27 mouse cellular contexts compared by ENCODE assay signal in genomic region chr4:152689831-152690230, GRCm38 (mm10).
DNase-seq lines count a peak whose midpoint lies in the region; ATAC-seq and TF ChIP-seq lines count a peak whose summit lies in the region.
"Had no signal": no experiment of that assay in that cellular context is flagged by ENCODE, and none has a peak within 500 bp of the region (broad histone marks: within the 10 kb centered on the region; RNA-seq: fewer than 3 reads in every experiment).

No protein-coding gene starts in this region.

- no peak overlapping the region for H3K27ac ChIP-seq in forebrain, postnatal 0 days (ENCODE audit: low read depth, low read length)
- H3K27ac ChIP-seq in forebrain, embryonic 14.5 days (ENCODE audit: low read depth, low read length), result no peak overlapping the region
- no peak overlapping the region for H3K27ac ChIP-seq in kidney, postnatal 0 days
- H3K27ac ChIP-seq in midbrain, postnatal 0 days (ENCODE audit: low read depth, low read length), result no peak overlapping the region
- H3K27ac ChIP-seq in midbrain, embryonic 14.5 days (replicated peaks; ENCODE audit: low read depth, low read length), result no peak overlapping the region
- H3K27ac ChIP-seq: forebrain, embryonic 15.5 days; hindbrain, embryonic 13.5 days; limb, embryonic 10.5 days; liver, embryonic 13.5 days; lung, embryonic 15.5 days; midbrain, embryonic 13.5 days; neural tube, embryonic 12.5 days had no signal

- WGBS in forebrain, postnatal 0 days, result 90% methylated on average over 9 of the region's 9 CpGs
- WGBS in forebrain, embryonic 14.5 days, result 88% methylated on average over 9 of the region's 9 CpGs
- WGBS in kidney, postnatal 0 days, result 84% methylated on average over 9 of the region's 9 CpGs
- WGBS in midbrain, postnatal 0 days, result 83% methylated on average over 9 of the region's 9 CpGs
- WGBS in midbrain, embryonic 14.5 days, result 86% methylated on average over 9 of the region's 9 CpGs

- ATAC-seq in forebrain, postnatal 0 days, result no peak
- ATAC-seq in forebrain, embryonic 14.5 days, result no peak
- no peak for ATAC-seq in kidney, postnatal 0 days (replicated peaks; ENCODE audit: low FRiP score, low read depth)
- no peak for ATAC-seq in midbrain, postnatal 0 days (ENCODE audit: low FRiP score)
- no peak for ATAC-seq in midbrain, embryonic 14.5 days (ENCODE audit: low FRiP score, low TSS enrichment)
- ATAC-seq: forebrain, embryonic 15.5 days; inflammation-experienced regulatory T-cells, adult 6 months; midbrain, embryonic 13.5 days; Patski had no signal

- TF ChIP-seq CTCF in forebrain, postnatal 0 days (IDR thresholded peaks at IDR 0.05; ENCODE audit: low read depth), result peak; percentile 50
- TF ChIP-seq CTCF in kidney, postnatal 0 days (IDR thresholded peaks at IDR 0.05; ENCODE audit: low read depth), result peak; percentile 44; the same call in 1 of the 2 replicates
- TF ChIP-seq CTCF in midbrain, postnatal 0 days (IDR thresholded peaks at IDR 0.05), result peak; percentile 62

- H3K4me3 ChIP-seq in forebrain, postnatal 0 days (ENCODE audit: low read depth, low read length), result no peak overlapping the region
- no peak overlapping the region for H3K4me3 ChIP-seq in forebrain, embryonic 14.5 days (ENCODE audit: low read depth, low read length)
- no peak overlapping the region for H3K4me3 ChIP-seq in kidney, postnatal 0 days (replicated peaks; ENCODE audit: low read depth, low read length)
- no peak overlapping the region for H3K4me3 ChIP-seq in midbrain, postnatal 0 days (ENCODE audit: low read depth, low read length)
- no peak overlapping the region for H3K4me3 ChIP-seq in midbrain, embryonic 14.5 days (replicated peaks; ENCODE audit: low read depth, low read length)
- H3K4me3 ChIP-seq: forebrain, embryonic 15.5 days; hindbrain, embryonic 13.5 days; limb, embryonic 10.5 days; liver, embryonic 13.5 days; lung, embryonic 15.5 days; midbrain, embryonic 13.5 days; neural tube, embryonic 12.5 days had no signal

- no peaks in the 10 kb centered on the region for H3K4me1 ChIP-seq in forebrain, postnatal 0 days (ENCODE audit: insufficient read depth)
- no peaks in the 10 kb centered on the region for H3K4me1 ChIP-seq in forebrain, embryonic 14.5 days (ENCODE audit: control insufficient read depth, insufficient read depth, low read length)
- no peaks in the 10 kb centered on the region for H3K4me1 ChIP-seq in kidney, postnatal 0 days (replicated peaks; ENCODE audit: insufficient read depth, low read length)
- no peaks in the 10 kb centered on the region for H3K4me1 ChIP-seq in midbrain, postnatal 0 days (ENCODE audit: insufficient read depth, low read length)
- peaks cover 21% of the 10 kb centered on the region for H3K4me1 ChIP-seq in midbrain, embryonic 14.5 days (ENCODE audit: control insufficient read depth, insufficient read depth, low read length)
- H3K4me1 ChIP-seq: forebrain, embryonic 15.5 days; limb, embryonic 10.5 days; liver, embryonic 13.5 days; lung, embryonic 15.5 days; megakaryocyte, embryonic 14.5 days; neural tube, embryonic 12.5 days had no signal

- H3K4me2 ChIP-seq in forebrain, postnatal 0 days (ENCODE audit: low read depth), result no peak overlapping the region
- H3K4me2 ChIP-seq in forebrain, embryonic 14.5 days (ENCODE audit: low read length), result no peak overlapping the region
- no peak overlapping the region for H3K4me2 ChIP-seq in kidney, postnatal 0 days (ENCODE audit: low read length)
- no peak overlapping the region for H3K4me2 ChIP-seq in midbrain, postnatal 0 days (ENCODE audit: low read depth, low read length, poor library complexity, severe bottlenecking)
- no peak overlapping the region for H3K4me2 ChIP-seq in midbrain, embryonic 14.5 days (ENCODE audit: low read length)
- H3K4me2 ChIP-seq: forebrain, embryonic 15.5 days; hindbrain, embryonic 13.5 days; liver, embryonic 13.5 days; lung, embryonic 15.5 days; midbrain, embryonic 13.5 days; neural tube, embryonic 12.5 days had no signal

- no peaks in the 10 kb centered on the region for H3K27me3 ChIP-seq in forebrain, postnatal 0 days (ENCODE audit: insufficient read depth, low read length)
- no peaks in the 10 kb centered on the region for H3K27me3 ChIP-seq in forebrain, embryonic 14.5 days (replicated peaks; ENCODE audit: control insufficient read depth, insufficient read depth, low read length)
- H3K27me3 ChIP-seq in kidney, postnatal 0 days (ENCODE audit: insufficient read depth, low read length), result no peaks in the 10 kb centered on the region
- H3K27me3 ChIP-seq in midbrain, postnatal 0 days (ENCODE audit: insufficient read depth, low read length), result peaks cover 4% of the 10 kb centered on the region; the same call in 1 of the 2 replicates
- H3K27me3 ChIP-seq in midbrain, embryonic 14.5 days (ENCODE audit: control insufficient read depth, insufficient read depth, low read length), result no peaks in the 10 kb centered on the region
- H3K27me3 ChIP-seq: forebrain, embryonic 15.5 days; hindbrain, embryonic 13.5 days; liver, embryonic 13.5 days; lung, embryonic 15.5 days; megakaryocyte, embryonic 14.5 days; midbrain, embryonic 13.5 days; neural tube, embryonic 12.5 days; Patski had no signal

- no peaks in the 10 kb centered on the region for H3K36me3 ChIP-seq in forebrain, postnatal 0 days (ENCODE audit: insufficient read depth)
- H3K36me3 ChIP-seq in forebrain, embryonic 14.5 days (ENCODE audit: control insufficient read depth, insufficient read depth, low read length), result no peaks in the 10 kb centered on the region
- no peaks in the 10 kb centered on the region for H3K36me3 ChIP-seq in kidney, postnatal 0 days (ENCODE audit: insufficient read depth, low read length)
- H3K36me3 ChIP-seq in midbrain, postnatal 0 days (ENCODE audit: insufficient read depth, low read length), result no peaks in the 10 kb centered on the region
- no peaks in the 10 kb centered on the region for H3K36me3 ChIP-seq in midbrain, embryonic 14.5 days (ENCODE audit: control insufficient read depth, insufficient read depth, low read length)
- H3K36me3 ChIP-seq: forebrain, embryonic 15.5 days; hindbrain, embryonic 13.5 days; limb, embryonic 10.5 days; liver, embryonic 13.5 days; lung, embryonic 15.5 days; midbrain, embryonic 13.5 days; neural tube, embryonic 12.5 days had no signal

- H3K9me3 ChIP-seq in forebrain, postnatal 0 days (ENCODE audit: low read length), result no peaks in the 10 kb centered on the region
- H3K9me3 ChIP-seq in forebrain, embryonic 14.5 days (replicated peaks; ENCODE audit: control insufficient read depth, low read length), result no peaks in the 10 kb centered on the region
- H3K9me3 ChIP-seq in kidney, postnatal 0 days (replicated peaks; ENCODE audit: low read length), result no peaks in the 10 kb centered on the region
- no peaks in the 10 kb centered on the region for H3K9me3 ChIP-seq in midbrain, postnatal 0 days (ENCODE audit: low read length)
- no peaks in the 10 kb centered on the region for H3K9me3 ChIP-seq in midbrain, embryonic 14.5 days (ENCODE audit: control insufficient read depth, low read length)
- H3K9me3 ChIP-seq: forebrain, embryonic 15.5 days; hindbrain, embryonic 13.5 days; limb, embryonic 10.5 days; lung, embryonic 15.5 days; midbrain, embryonic 13.5 days had no signal

- H3K9ac ChIP-seq in forebrain, postnatal 0 days, result no peak overlapping the region
- no peak overlapping the region for H3K9ac ChIP-seq in forebrain, embryonic 14.5 days (ENCODE audit: low read length)
- H3K9ac ChIP-seq in kidney, postnatal 0 days (ENCODE audit: low read depth, low read length), result no peak overlapping the region
- no peak overlapping the region for H3K9ac ChIP-seq in midbrain, postnatal 0 days (replicated peaks; ENCODE audit: low read length, poor library complexity, severe bottlenecking)
- no peak overlapping the region for H3K9ac ChIP-seq in midbrain, embryonic 14.5 days (replicated peaks; ENCODE audit: low read length)
- H3K9ac ChIP-seq: forebrain, embryonic 15.5 days; hindbrain, embryonic 13.5 days; liver, embryonic 13.5 days; lung, embryonic 15.5 days; midbrain, embryonic 13.5 days; neural tube, embryonic 12.5 days had no signal

- no peak for DNase-seq in forebrain, postnatal 0 days
- DNase-seq in forebrain, embryonic 14.5 days (ENCODE audit: low spot score), result no peak
- no peak for DNase-seq in kidney, postnatal 0 days (ENCODE audit: low spot score)
- DNase-seq in kidney, adult 8-10 months, result no peak
- no peak for DNase-seq in midbrain, postnatal 0 days (ENCODE audit: low spot score)
- DNase-seq in midbrain, embryonic 14.5 days, result no peak
- no peak for DNase-seq in embryo, embryonic 9.5 days (ENCODE audit: extremely low spot score)
- no peak for DNase-seq in thymus, postnatal 0 days (ENCODE audit: low spot score)
- DNase-seq: adrenal gland, adult 2 months; cerebellum, adult 8-10 months; cerebellum, postnatal 36 days; embryo, embryonic 11 days; gastrocnemius, postnatal 25 days; heart, adult 18-20 months; kidney, postnatal 4 days; liver, embryonic 13.5 days; lung, postnatal 36 days; thymus, adult 2 months had no signal
